Mouse (Mus musculus): ENCODE results near the gene Gm21304. TPM values are rescaled to one million over a fixed set of nuclear protein-coding genes. Genes with fewer than 3 reads are reported as not detected.
"Not testable (repeated sequence)": the region's sequence is repeated elsewhere in the genome, so short reads cannot be mapped to it uniquely, and the experiment has no call there.

Gene Gm21304
- not detected in 2 replicates for polyA plus RNA-seq (2014; fragmentation: Nextera tagmentation; extraction: Ambion mirVana)

GRCm38 (mm10) chr10:104168215-104168614 lies at the start of gene Gm21304:
Gene Gm21304, plus strand, starts transcription at chr10:104168515.
- DNase-seq (ENCODE audit: low spot score); H3K4me1 ChIP-seq (ENCODE audit: control insufficient read depth, insufficient read depth, low read length); H3K4me2 ChIP-seq (ENCODE audit: low read depth, low read length); H3K9me3 ChIP-seq (ENCODE audit: control insufficient read depth, low read length); H3K36me3 ChIP-seq (ENCODE audit: control insufficient read depth, insufficient read depth, low read length); H3K27ac ChIP-seq (replicated peaks; ENCODE audit: low read depth, low read length); H3K9ac ChIP-seq (ENCODE audit: low read depth, low read length); H3K27me3 ChIP-seq (replicated peaks; ENCODE audit: control insufficient read depth, insufficient read depth, low read length); ATAC-seq (ENCODE audit: low read depth); H3K4me3 ChIP-seq (ENCODE audit: low read depth, low read length): not testable (repeated sequence)
- WGBS: no CpG with 5 or more reads among the region's 3 CpGs

GRCm38 (mm10) chr10:104142687-104143086 lies 25.6 kb upstream of the Gm21304 start, which contains the start of gene Gm21293:
Gene Gm21293, plus strand, starts transcription at chr10:104142987.
- H3K4me2 ChIP-seq (ENCODE audit: low read depth, low read length); H3K36me3 ChIP-seq (ENCODE audit: control insufficient read depth, insufficient read depth, low read length); H3K4me1 ChIP-seq (ENCODE audit: control insufficient read depth, insufficient read depth, low read length); H3K27ac ChIP-seq (replicated peaks; ENCODE audit: low read depth, low read length); H3K9ac ChIP-seq (ENCODE audit: low read depth, low read length); ATAC-seq (ENCODE audit: low read depth); DNase-seq (ENCODE audit: low spot score); H3K27me3 ChIP-seq (replicated peaks; ENCODE audit: control insufficient read depth, insufficient read depth, low read length); H3K9me3 ChIP-seq (ENCODE audit: control insufficient read depth, low read length); H3K4me3 ChIP-seq (ENCODE audit: low read depth, low read length): not testable (repeated sequence)
- WGBS: no CpG with 5 or more reads among the region's 3 CpGs

- not testable (repeated sequence) for DNase-seq (ENCODE audit: low spot score); H3K4me3 ChIP-seq (ENCODE audit: low read depth, low read length); H3K36me3 ChIP-seq (ENCODE audit: control insufficient read depth, insufficient read depth, low read length); H3K4me2 ChIP-seq (ENCODE audit: low read depth, low read length); H3K9ac ChIP-seq (ENCODE audit: low read depth, low read length); H3K27me3 ChIP-seq (replicated peaks; ENCODE audit: control insufficient read depth, insufficient read depth, low read length); ATAC-seq (ENCODE audit: low read depth); H3K27ac ChIP-seq (replicated peaks; ENCODE audit: low read depth, low read length); H3K4me1 ChIP-seq (ENCODE audit: control insufficient read depth, insufficient read depth, low read length); H3K9me3 ChIP-seq (ENCODE audit: control insufficient read depth, low read length)
- no CpG with 5 or more reads among the region's 3 CpGs for WGBS
Measured at GRCm38 (mm10) chr10:104151197-104151596, 17.1 kb upstream of the Gm21304 start, which contains the start of gene Gm6763. Gene Gm6763, plus strand, starts transcription at chr10:104151497.

- not testable (repeated sequence) for H3K27me3 ChIP-seq (replicated peaks; ENCODE audit: control insufficient read depth, insufficient read depth, low read length); H3K4me3 ChIP-seq (ENCODE audit: low read depth, low read length); H3K9me3 ChIP-seq (ENCODE audit: control insufficient read depth, low read length); H3K9ac ChIP-seq (ENCODE audit: low read depth, low read length); ATAC-seq (ENCODE audit: low read depth); H3K4me1 ChIP-seq (ENCODE audit: control insufficient read depth, insufficient read depth, low read length); DNase-seq (ENCODE audit: low spot score); H3K36me3 ChIP-seq (ENCODE audit: control insufficient read depth, insufficient read depth, low read length); H3K27ac ChIP-seq (replicated peaks; ENCODE audit: low read depth, low read length); H3K4me2 ChIP-seq (ENCODE audit: low read depth, low read length)
- no CpG with 5 or more reads among the region's 3 CpGs for WGBS
Measured at GRCm38 (mm10) chr10:104159706-104160105, 8.6 kb upstream of the Gm21304 start, which contains the start of gene Gm8764. Gene Gm8764, plus strand, starts transcription at chr10:104160006.

- H3K4me1 ChIP-seq (ENCODE audit: control insufficient read depth, insufficient read depth, low read length); H3K9me3 ChIP-seq (ENCODE audit: control insufficient read depth, low read length); H3K27ac ChIP-seq (replicated peaks; ENCODE audit: low read depth, low read length); H3K9ac ChIP-seq (ENCODE audit: low read depth, low read length); H3K4me2 ChIP-seq (ENCODE audit: low read depth, low read length); H3K4me3 ChIP-seq (ENCODE audit: low read depth, low read length); H3K36me3 ChIP-seq (ENCODE audit: control insufficient read depth, insufficient read depth, low read length); DNase-seq (ENCODE audit: low spot score); H3K27me3 ChIP-seq (replicated peaks; ENCODE audit: control insufficient read depth, insufficient read depth, low read length); ATAC-seq (ENCODE audit: low read depth): not testable (repeated sequence)
- WGBS: no CpG with 5 or more reads among the region's 3 CpGs
Measured at GRCm38 (mm10) chr10:104176724-104177123, 8.4 kb downstream of the Gm21304 start, which contains the start of gene Gm21312. Gene Gm21312, plus strand, starts transcription at chr10:104177024.

GRCm38 (mm10) chr10:104185233-104185632 lies 16.9 kb downstream of the Gm21304 start, which contains the start of gene Gm20765:
Gene Gm20765, plus strand, starts transcription at chr10:104185533.
- H3K4me3 ChIP-seq (ENCODE audit: low read depth, low read length); H3K36me3 ChIP-seq (ENCODE audit: control insufficient read depth, insufficient read depth, low read length); H3K4me1 ChIP-seq (ENCODE audit: control insufficient read depth, insufficient read depth, low read length); DNase-seq (ENCODE audit: low spot score); H3K4me2 ChIP-seq (ENCODE audit: low read depth, low read length); H3K27ac ChIP-seq (replicated peaks; ENCODE audit: low read depth, low read length); H3K9ac ChIP-seq (ENCODE audit: low read depth, low read length); H3K9me3 ChIP-seq (ENCODE audit: control insufficient read depth, low read length); ATAC-seq (ENCODE audit: low read depth); H3K27me3 ChIP-seq (replicated peaks; ENCODE audit: control insufficient read depth, insufficient read depth, low read length): not testable (repeated sequence)
- no CpG with 5 or more reads among the region's 3 CpGs for WGBS

GRCm38 (mm10) chr10:104193742-104194141 lies 25.4 kb downstream of the Gm21304 start, which contains the start of gene Gm4340:
Gene Gm4340, plus strand, starts transcription at chr10:104194042.
- not testable (repeated sequence) for H3K9ac ChIP-seq (ENCODE audit: low read depth, low read length); H3K27me3 ChIP-seq (replicated peaks; ENCODE audit: control insufficient read depth, insufficient read depth, low read length); H3K27ac ChIP-seq (replicated peaks; ENCODE audit: low read depth, low read length); H3K4me1 ChIP-seq (ENCODE audit: control insufficient read depth, insufficient read depth, low read length); H3K4me2 ChIP-seq (ENCODE audit: low read depth, low read length); H3K4me3 ChIP-seq (ENCODE audit: low read depth, low read length); H3K9me3 ChIP-seq (ENCODE audit: control insufficient read depth, low read length); H3K36me3 ChIP-seq (ENCODE audit: control insufficient read depth, insufficient read depth, low read length); DNase-seq (ENCODE audit: low spot score); ATAC-seq (ENCODE audit: low read depth)
- WGBS: no CpG with 5 or more reads among the region's 3 CpGs

GRCm38 (mm10) chr10:104209655-104210054 lies 41.3 kb downstream of the Gm21304 start:
- DNase-seq (ENCODE audit: low spot score): no peak
- H3K4me3 ChIP-seq (ENCODE audit: low read depth, low read length): no peak overlapping the region
- no peak overlapping the region for H3K9ac ChIP-seq (ENCODE audit: low read depth, low read length)
- H3K27ac ChIP-seq (replicated peaks; ENCODE audit: low read depth, low read length): no peak overlapping the region
- H3K4me1 ChIP-seq (ENCODE audit: control insufficient read depth, insufficient read depth, low read length): no peaks in the 10 kb centered on the region
- no peak for ATAC-seq (ENCODE audit: low read depth)
- H3K4me2 ChIP-seq (ENCODE audit: low read depth, low read length): no peak overlapping the region
- H3K27me3 ChIP-seq (replicated peaks; ENCODE audit: control insufficient read depth, insufficient read depth, low read length): no peaks in the 10 kb centered on the region
- 75% methylated on average over 1 of the region's 1 CpGs for WGBS
- H3K9me3 ChIP-seq (ENCODE audit: control insufficient read depth, low read length): no peaks in the 10 kb centered on the region
- no peaks in the 10 kb centered on the region for H3K36me3 ChIP-seq (ENCODE audit: control insufficient read depth, insufficient read depth, low read length)

Measured in embryonic facial prominence, embryonic 14.5 days (tissue).